Mouse (Mus musculus) testis, adult 2 months (tissue): ENCODE measurements around the gene Hmg20b.

Source experiments
- CTCF ChIP-seq: fragments of 200-500 bp; IDR thresholded peaks from 2 replicates; pipeline ENCODE4 v1.5.1; 2012; ENCODE audit warnings: low read depth, mild to moderate bottlenecking, inconsistent platforms, low read length, moderate library complexity; ENCODE audit not compliant: control insufficient read depth, insufficient read depth, insufficient replicate concordance
- POLR2A ChIP-seq: fragments of 200-500 bp; IDR thresholded peaks from 2 replicates; pipeline ENCODE4 v1.6.1; 2012; ENCODE audit warnings: low read depth, mild to moderate bottlenecking, inconsistent platforms, low read length, moderate library complexity; ENCODE audit not compliant: control insufficient read depth

DNA sequence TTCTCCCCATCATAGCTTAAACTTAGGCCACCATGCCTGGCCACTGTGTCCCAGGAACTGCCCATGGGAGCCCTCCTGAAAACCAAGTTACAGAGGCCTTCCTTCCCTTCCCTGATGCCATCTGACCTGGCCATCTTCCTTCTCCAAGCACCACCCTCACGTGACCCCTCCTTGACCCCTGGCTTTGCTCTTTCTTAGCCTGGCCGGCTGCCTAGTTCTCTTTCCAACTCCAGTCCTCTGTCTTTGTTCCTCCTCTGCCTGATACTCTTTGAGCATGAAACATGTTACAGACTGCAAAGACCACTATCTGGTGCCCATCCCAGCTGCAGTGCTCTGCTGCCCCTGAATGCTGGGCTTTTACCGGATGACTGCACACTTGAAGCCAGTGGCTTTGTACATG is 39.1 kb upstream of the Hmg20b start:
- TF ChIP-seq CTCF (no peak), POLR2A (no peak)
